Mouse (Mus musculus): ENCODE results near the gene Klhl7. TPM values are rescaled to one million over a fixed set of nuclear protein-coding genes. Genes with fewer than 3 reads are reported as not detected.

Klhl7 gene
- 98.1 TPM for polyA plus RNA-seq (2014; fragmentation: Illumina TruSeq; extraction: RNeasy Lipid Tissue Mini Kit (QIAGEN cat#74804); ENCODE audit: low read depth, low replicate concordance)

DNA sequence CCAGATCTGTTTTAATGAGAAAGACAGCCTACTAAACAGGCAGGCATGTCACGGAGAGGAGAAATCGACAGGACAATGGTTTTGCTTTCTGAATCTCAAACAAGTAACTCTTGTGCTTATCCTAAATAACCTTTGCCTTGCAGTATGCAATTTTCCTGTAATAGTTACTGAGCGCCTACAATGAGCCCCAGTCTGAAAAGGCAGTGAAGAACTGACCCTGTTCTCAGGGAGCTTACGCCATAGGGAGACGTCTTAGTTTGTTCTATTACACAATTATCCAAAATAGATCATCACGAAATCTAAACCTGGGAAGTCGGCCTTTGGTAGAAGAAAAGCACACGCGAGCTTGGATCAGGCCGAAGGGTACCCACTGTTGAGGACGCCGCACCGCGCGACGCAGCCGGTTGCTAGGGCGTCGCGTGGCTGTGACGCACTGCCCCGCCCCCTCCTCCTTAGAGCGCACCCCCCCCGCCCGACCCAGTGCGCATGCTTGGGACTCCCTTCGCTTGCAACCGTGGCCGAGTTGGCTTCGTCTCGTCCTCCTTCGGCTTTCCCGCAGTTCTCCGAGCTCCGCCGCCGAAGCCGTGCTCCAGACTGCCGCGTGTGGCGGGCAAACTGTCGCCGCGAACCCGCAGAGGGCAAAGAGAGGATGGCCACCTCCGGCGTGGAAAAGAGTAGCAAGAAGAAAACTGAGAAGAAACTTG lies at the start of gene Klhl7:
Klhl7 (plus strand) TSS at position 500 of the 704 bp plus-strand sequence.

GRCm38 (mm10) chr5:24164789-24165445 lies 64.5 kb downstream of the Klhl7 start, which contains the start of gene Nupl2:
TSS of gene Nupl2 (plus strand) at chr5:24164963.

Other genes starting within 250 kb of the Klhl7 start
- 101 TPM for gene Fam126a, start 69.9 kb upstream of the Klhl7 start, polyA plus RNA-seq (2014; fragmentation: Illumina TruSeq; extraction: RNeasy Lipid Tissue Mini Kit (QIAGEN cat#74804); ENCODE audit: low read depth, low replicate concordance)
- gene Nupl2, start 64.4 kb downstream of the Klhl7 start, polyA plus RNA-seq (2014; fragmentation: Illumina TruSeq; extraction: RNeasy Lipid Tissue Mini Kit (QIAGEN cat#74804); ENCODE audit: low read depth, low replicate concordance): 50.8 TPM